Mouse (Mus musculus) heart, adult 11 months (tissue): ENCODE results near the gene Sms.

Experiments used
- DNase-seq: peaks from one replicate; pipeline ENCODE4 v3.0.0; 2022

Gene Sms

GRCm38 (mm10) chrX:157449000-157449399 lies 43.1 kb downstream of the Sms start:
- DNase-seq, result no peak

GRCm38 (mm10) chrX:157447431-157447830 lies 44.7 kb downstream of the Sms start:
- no peak for DNase-seq

GRCm38 (mm10) chrX:157434768-157435167 lies 57.3 kb downstream of the Sms start:
- DNase-seq, result no peak

GRCm38 (mm10) chrX:157419451-157419850 lies 72.6 kb downstream of the Sms start:
- DNase-seq, result no peak

- DNase-seq, result no peak
Observed at GRCm38 (mm10) chrX:157415212-157415611, 76.9 kb downstream of the Sms start, which contains the start of gene Phex. Phex (minus strand) TSS chrX:157415312.

- no peak for DNase-seq
Observed at GRCm38 (mm10) chrX:157404919-157405318, 87.2 kb downstream of the Sms start.
